ENCODE assay signal across 8 mouse cellular contexts in the genomic region with DNA sequence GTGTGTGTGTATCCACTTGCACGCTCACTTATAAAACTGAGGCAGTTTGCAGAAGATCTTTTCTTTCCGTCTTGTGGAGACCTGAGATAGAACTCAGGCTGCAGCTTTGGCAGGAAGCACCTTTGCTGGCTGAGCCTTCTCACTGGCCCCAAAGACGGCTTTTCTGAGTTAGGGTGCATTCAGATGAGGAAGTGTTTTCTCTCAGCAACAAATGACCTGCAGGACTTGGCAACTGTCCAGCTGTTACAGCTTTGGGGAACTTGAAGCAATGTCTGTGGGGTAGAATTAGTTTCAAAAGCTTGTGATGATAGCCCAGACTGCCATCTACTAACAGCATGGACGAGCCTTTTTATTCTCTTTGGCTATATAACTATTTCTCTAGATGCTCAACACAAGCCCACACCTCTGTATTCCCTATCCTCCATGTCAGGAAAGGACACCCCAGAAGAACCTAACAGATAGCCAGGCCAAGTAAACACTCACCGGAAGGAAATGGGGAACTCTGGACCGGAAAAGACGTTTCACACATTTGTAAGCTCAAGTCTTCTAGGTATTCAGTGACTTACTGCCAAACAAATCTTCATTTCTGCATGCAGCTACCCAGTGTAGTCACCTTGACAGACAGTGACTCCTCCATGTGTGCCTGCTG.
DNase-seq lines count a peak whose midpoint lies in the region; ATAC-seq and TF ChIP-seq lines count a peak whose summit lies in the region.

No protein-coding gene starts in this region.

- peak; percentile 70 for ATAC-seq in monocyte, adult 5-6 weeks (replicated peaks; ENCODE audit: insufficient number of reproducible peaks, low FRiP score, low TSS enrichment, poor library complexity, severe bottlenecking)
- ATAC-seq in midbrain, embryonic 13.5 days, result no peak

- intact Hi-C loops in heart, adult 2 months (cut with DNase I), result no loop called here

- H3K27ac ChIP-seq in heart, adult 2 months, result peak overlapping the region; percentile 5; the same call in 1 of the 2 replicates
- no peak overlapping the region for H3K27ac ChIP-seq in midbrain, embryonic 13.5 days

- H3K27me3 ChIP-seq in heart, adult 2 months (ENCODE audit: control insufficient read depth, insufficient read depth, low read length), result no peaks in the 10 kb centered on the region
- H3K27me3 ChIP-seq in midbrain, embryonic 13.5 days, result no peaks in the 10 kb centered on the region

- no peak overlapping the region for H3K4me2 ChIP-seq in midbrain, embryonic 13.5 days (replicated peaks)

- no peaks in the 10 kb centered on the region for H3K9me3 ChIP-seq in midbrain, embryonic 13.5 days

- peaks cover 15% of the 10 kb centered on the region for H3K4me1 ChIP-seq in heart, adult 2 months (ENCODE audit: control insufficient read depth, insufficient read depth, low read length)
- H3K4me1 ChIP-seq in midbrain, embryonic 13.5 days (replicated peaks), result peaks cover 6% of the 10 kb centered on the region

- H3K9ac ChIP-seq in heart, adult 2 months (ENCODE audit: low read depth, low read length), result 0 out of 2 replicates have a peak overlapping the region, but pooled peaks have one; percentile 29
- H3K9ac ChIP-seq in midbrain, embryonic 13.5 days (replicated peaks), result no peak overlapping the region

- peak; percentile 41 for DNase-seq in kidney, adult 18-20 months
- DNase-seq in kidney, adult 11 months, result no peak
- DNase-seq in adipocyte (ENCODE audit: low spot score), result peak; percentile 28
- peak; percentile 45 to 79 for DNase-seq in heart, adult 2 months
- peak; percentile 53 to 54 for DNase-seq in layer of hippocampus, postnatal 10 days (ENCODE audit: low spot score in 2 of 2)
- DNase-seq in retina, postnatal 1 day, result no peak

- H3K79me2 ChIP-seq in heart, adult 2 months (replicated peaks; ENCODE audit: control insufficient read depth, insufficient read depth, low read length), result peaks cover 2% of the 10 kb centered on the region; the same call in 1 of the 2 replicates

- TF ChIP-seq EP300 in heart, adult 2 months (IDR thresholded peaks at IDR 0.05; ENCODE audit: insufficient read depth, low read depth, low read length), result no peak

- H3K4me3 ChIP-seq in heart, adult 2 months, result no peak overlapping the region
- no peak overlapping the region for H3K4me3 ChIP-seq in midbrain, embryonic 13.5 days (replicated peaks)

- TF ChIP-seq CTCF in heart, adult 2 months (IDR thresholded peaks at IDR 0.05), result no peak

- WGBS in heart, adult 2 months, result 31% methylated on average over 7 of the region's 7 CpGs
- WGBS in midbrain, embryonic 13.5 days, result 78% methylated on average over 7 of the region's 7 CpGs

- TF ChIP-seq POLR2A in heart, adult 2 months (IDR thresholded peaks at IDR 0.05; ENCODE audit: insufficient read depth, low read depth, low read length), result no peak

- H3K36me3 ChIP-seq in heart, adult 2 months (ENCODE audit: control insufficient read depth, insufficient read depth, low read length), result peaks cover 11% of the 10 kb centered on the region
- no peaks in the 10 kb centered on the region for H3K36me3 ChIP-seq in midbrain, embryonic 13.5 days

Comparison
In these comparisons a context has a peak if more than half of its experiments do, and no peak if none do; other contexts are left out.
1. DNase-seq: peak in kidney, adult 18-20 months (single experiment), adipocyte (single experiment), heart, adult 2 months (2 of 2) and layer of hippocampus, postnatal 10 days (2 of 2); none in kidney, adult 11 months (single experiment) and retina, postnatal 1 day (single experiment).